Mouse (Mus musculus): Measurements from ENCODE around the gene Ubc. TPM values are rescaled to one million over a fixed set of nuclear protein-coding genes. Genes with fewer than 3 reads are reported as not detected.
A peak's percentile ranks its signal among the peaks of the same experiment; 100 is the strongest.

Gene Ubc
- polyA plus RNA-seq, 1 experiment from 2014 or later, result 1,055 TPM

DNA sequence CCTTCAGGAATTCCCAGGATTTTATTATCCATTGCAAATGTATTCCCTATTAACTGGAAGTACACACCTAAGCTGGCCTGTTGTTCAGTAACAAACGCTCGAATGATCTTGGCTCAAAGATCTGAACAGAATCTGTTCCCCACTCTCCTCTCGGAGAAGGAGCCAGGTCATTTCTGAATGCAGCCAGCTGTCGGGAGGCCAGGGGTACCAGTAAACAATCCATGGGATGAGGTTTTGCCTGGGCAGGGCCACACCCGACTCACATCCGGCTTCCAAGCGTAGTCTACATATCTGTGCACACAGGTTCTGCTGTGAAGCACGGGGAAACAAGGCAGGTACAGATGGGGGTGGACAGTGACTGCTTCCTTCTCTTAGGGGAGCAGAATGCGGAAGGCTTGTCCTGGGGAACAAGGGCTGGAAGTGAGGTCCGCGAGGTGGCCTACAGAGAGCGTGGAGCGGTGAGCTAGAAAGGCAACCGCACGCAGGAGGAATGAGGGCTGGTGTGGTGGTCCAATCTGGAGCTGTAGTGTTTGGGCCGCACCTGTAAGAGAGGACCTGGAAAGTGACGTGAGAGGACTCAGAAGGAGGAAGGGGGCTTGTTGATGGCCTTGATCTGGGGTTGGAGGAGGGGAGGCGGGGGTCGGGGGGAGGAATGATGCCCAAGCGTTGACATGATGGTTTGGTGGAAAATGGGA, 16.5 kb upstream of the Ubc start:
- H3K4me3 ChIP-seq (ENCODE audit: low read depth, low read length), result peak overlapping the region; percentile 62
- 2% methylated on average over 20 of the region's 20 CpGs for WGBS
- ATAC-seq (ENCODE audit: insufficient number of reproducible peaks, insufficient read depth, low FRiP score, low read depth), result peak; percentile 40
- no peaks in the 10 kb centered on the region for H3K36me3 ChIP-seq (ENCODE audit: control insufficient read depth, insufficient read depth, low read length)
- no peaks in the 10 kb centered on the region for H3K27me3 ChIP-seq (ENCODE audit: control insufficient read depth, insufficient read depth, low read length)
- peak overlapping the region; percentile 90 for H3K27ac ChIP-seq (ENCODE audit: low read length)
- H3K9ac ChIP-seq (replicated peaks; ENCODE audit: low read depth, low read length), result peak overlapping the region; percentile 45
- peak overlapping the region; percentile 85 for H3K4me2 ChIP-seq (replicated peaks; ENCODE audit: low read depth, low read length)
- peaks cover 18% of the 10 kb centered on the region for H3K4me1 ChIP-seq (ENCODE audit: control insufficient read depth, insufficient read depth, low read length)
- no peaks in the 10 kb centered on the region for H3K9me3 ChIP-seq (ENCODE audit: control insufficient read depth, low read depth, low read length)

GRCm38 (mm10) chr5:125405546-125406248, 15.7 kb upstream of the Ubc start:
- no peaks in the 10 kb centered on the region for H3K27me3 ChIP-seq (ENCODE audit: control insufficient read depth, insufficient read depth, low read length)
- peaks cover 18% of the 10 kb centered on the region for H3K4me1 ChIP-seq (ENCODE audit: control insufficient read depth, insufficient read depth, low read length)
- peak overlapping the region; percentile 64 for H3K9ac ChIP-seq (replicated peaks; ENCODE audit: low read depth, low read length)
- H3K27ac ChIP-seq (ENCODE audit: low read length), result peak overlapping the region; percentile 90
- under 1% methylated on average over 31 of the region's 31 CpGs for WGBS
- ATAC-seq (ENCODE audit: insufficient number of reproducible peaks, insufficient read depth, low FRiP score, low read depth), result peak; percentile 58; the same call in 1 of the 2 replicates
- H3K9me3 ChIP-seq (ENCODE audit: control insufficient read depth, low read depth, low read length), result no peaks in the 10 kb centered on the region
- H3K4me2 ChIP-seq (replicated peaks; ENCODE audit: low read depth, low read length), result peak overlapping the region; percentile 85
- H3K36me3 ChIP-seq (ENCODE audit: control insufficient read depth, insufficient read depth, low read length), result no peaks in the 10 kb centered on the region
- H3K4me3 ChIP-seq (ENCODE audit: low read depth, low read length), result peak overlapping the region; percentile 62

- H3K27me3 ChIP-seq (ENCODE audit: control insufficient read depth, insufficient read depth, low read length), result no peaks in the 10 kb centered on the region
- WGBS, result 0% methylated on average over 28 of the region's 28 CpGs
- no peak; the same call in 1 of the 2 replicates for ATAC-seq (ENCODE audit: insufficient number of reproducible peaks, insufficient read depth, low FRiP score, low read depth)
Observed at GRCm38 (mm10) chr5:125404903-125405545, 15.0 kb upstream of the Ubc start.

DNA sequence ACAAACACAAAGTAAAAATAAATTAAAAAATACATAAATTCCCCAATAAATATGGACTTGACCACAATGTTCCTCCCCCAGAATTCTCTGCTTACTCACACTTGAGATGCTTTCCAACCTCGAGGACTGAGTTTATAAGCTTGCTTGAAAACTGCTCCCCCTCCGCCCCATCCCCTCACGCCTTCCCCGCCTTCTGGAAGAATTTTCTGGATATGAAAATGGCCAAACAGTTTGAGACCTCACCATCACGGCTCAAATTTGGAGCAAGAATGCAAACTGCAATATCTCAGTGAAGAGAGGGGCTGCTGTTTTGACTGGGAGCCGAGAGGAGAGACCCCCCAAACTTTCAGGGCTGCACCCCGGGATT, 14.5 kb upstream of the Ubc start:
- WGBS, result 2% methylated on average over 7 of the region's 7 CpGs
- H3K27me3 ChIP-seq (ENCODE audit: control insufficient read depth, insufficient read depth, low read length), result no peaks in the 10 kb centered on the region
- peak overlapping the region; percentile 64 for H3K9ac ChIP-seq (replicated peaks; ENCODE audit: low read depth, low read length)
- no peak for ATAC-seq (ENCODE audit: insufficient number of reproducible peaks, insufficient read depth, low FRiP score, low read depth)
- peaks cover 10% of the 10 kb centered on the region for H3K4me1 ChIP-seq (ENCODE audit: control insufficient read depth, insufficient read depth, low read length)
- H3K4me2 ChIP-seq (replicated peaks; ENCODE audit: low read depth, low read length), result peak overlapping the region; percentile 85
- H3K9me3 ChIP-seq (ENCODE audit: control insufficient read depth, low read depth, low read length), result no peaks in the 10 kb centered on the region
- no peaks in the 10 kb centered on the region for H3K36me3 ChIP-seq (ENCODE audit: control insufficient read depth, insufficient read depth, low read length)
- peak overlapping the region; percentile 84 for H3K27ac ChIP-seq (ENCODE audit: low read length)
- H3K4me3 ChIP-seq (ENCODE audit: low read depth, low read length), result peak overlapping the region; percentile 62

More at GRCm38 (mm10) chr5:125404903-125405545, 15.0 kb upstream of the Ubc start:
- no peaks in the 10 kb centered on the region for H3K9me3 ChIP-seq (ENCODE audit: control insufficient read depth, low read depth, low read length)
- no peaks in the 10 kb centered on the region for H3K36me3 ChIP-seq (ENCODE audit: control insufficient read depth, insufficient read depth, low read length)
- peaks cover 15% of the 10 kb centered on the region for H3K4me1 ChIP-seq (ENCODE audit: control insufficient read depth, insufficient read depth, low read length)
- H3K27ac ChIP-seq (ENCODE audit: low read length), result peak overlapping the region; percentile 84
- peak overlapping the region; percentile 64 for H3K9ac ChIP-seq (replicated peaks; ENCODE audit: low read depth, low read length)
- H3K4me2 ChIP-seq (replicated peaks; ENCODE audit: low read depth, low read length), result peak overlapping the region; percentile 85
- peak overlapping the region; percentile 62 for H3K4me3 ChIP-seq (ENCODE audit: low read depth, low read length)

DNA sequence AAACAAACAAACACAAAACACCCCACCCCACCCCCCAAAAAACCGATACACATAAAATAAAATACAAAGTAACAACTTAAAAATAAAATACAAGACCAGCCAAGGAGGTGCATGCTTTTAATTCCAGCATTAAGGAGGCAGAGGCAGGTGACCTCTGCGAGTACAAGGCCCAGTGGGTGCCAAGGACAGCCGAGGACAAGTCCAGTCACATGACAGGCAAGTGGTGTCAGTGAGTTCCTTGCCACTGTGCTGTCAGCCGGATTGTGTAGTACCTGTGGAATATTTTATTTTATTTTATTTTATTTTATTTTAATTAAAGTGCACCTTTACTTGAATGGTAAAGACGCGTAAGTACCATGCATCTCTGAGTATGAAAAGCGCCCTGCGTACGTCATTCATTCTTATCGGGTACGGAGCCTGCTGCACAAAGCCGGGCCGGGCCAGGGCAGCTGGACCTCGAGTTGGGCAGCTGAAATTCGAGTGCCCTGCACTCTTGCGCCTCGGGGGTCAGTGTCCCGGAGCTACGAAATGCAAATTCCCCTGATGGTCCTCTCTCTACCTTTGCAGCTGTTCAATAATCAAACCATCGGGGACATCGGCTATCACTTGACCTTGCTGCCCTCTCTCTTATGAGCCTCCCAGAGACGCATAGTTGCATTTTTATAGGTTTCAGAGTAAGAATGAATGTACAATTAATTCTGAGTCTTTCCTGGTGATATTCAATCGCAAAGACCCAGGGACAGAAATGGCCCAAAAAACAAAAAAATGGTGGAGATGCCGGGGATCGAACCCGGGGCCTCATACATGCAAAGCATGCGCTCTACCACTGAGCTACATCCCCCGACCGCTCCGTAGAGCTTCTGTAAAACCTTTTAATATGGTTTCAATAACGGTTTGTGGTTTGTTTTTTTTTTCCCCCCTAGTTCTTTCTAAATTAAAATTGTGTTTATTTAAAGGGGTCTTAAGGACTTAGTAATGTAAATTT, 13.8 kb upstream of the Ubc start:
- H3K4me1 ChIP-seq (ENCODE audit: control insufficient read depth, insufficient read depth, low read length), result peaks cover 9% of the 10 kb centered on the region
- peak overlapping the region; percentile 62 for H3K4me3 ChIP-seq (ENCODE audit: low read depth, low read length)
- no peaks in the 10 kb centered on the region for H3K36me3 ChIP-seq (ENCODE audit: control insufficient read depth, insufficient read depth, low read length)
- no peaks in the 10 kb centered on the region for H3K27me3 ChIP-seq (ENCODE audit: control insufficient read depth, insufficient read depth, low read length)
- peak overlapping the region; percentile 85 for H3K4me2 ChIP-seq (replicated peaks; ENCODE audit: low read depth, low read length)
- ATAC-seq (ENCODE audit: insufficient number of reproducible peaks, insufficient read depth, low FRiP score, low read depth), result 0 out of 2 replicates have a peak, but pooled peaks have one; percentile 28
- WGBS, result 14% methylated on average over 31 of the region's 31 CpGs
- H3K9ac ChIP-seq (replicated peaks; ENCODE audit: low read depth, low read length), result no peak overlapping the region
- H3K27ac ChIP-seq (ENCODE audit: low read length), result no peak overlapping the region
- H3K9me3 ChIP-seq (ENCODE audit: control insufficient read depth, low read depth, low read length), result no peaks in the 10 kb centered on the region

- no peak overlapping the region for H3K4me3 ChIP-seq (ENCODE audit: low read depth, low read length)
- H3K27ac ChIP-seq (ENCODE audit: low read length), result no peak overlapping the region
- no peaks in the 10 kb centered on the region for H3K9me3 ChIP-seq (ENCODE audit: control insufficient read depth, low read depth, low read length)
- H3K36me3 ChIP-seq (ENCODE audit: control insufficient read depth, insufficient read depth, low read length), result no peaks in the 10 kb centered on the region
- no peak overlapping the region for H3K4me2 ChIP-seq (replicated peaks; ENCODE audit: low read depth, low read length)
- 59% methylated on average over 6 of the region's 6 CpGs for WGBS
- no peak for ATAC-seq (ENCODE audit: insufficient number of reproducible peaks, insufficient read depth, low FRiP score, low read depth)
- H3K27me3 ChIP-seq (ENCODE audit: control insufficient read depth, insufficient read depth, low read length), result no peaks in the 10 kb centered on the region
- H3K4me1 ChIP-seq (ENCODE audit: control insufficient read depth, insufficient read depth, low read length), result peaks cover 9% of the 10 kb centered on the region
- H3K9ac ChIP-seq (replicated peaks; ENCODE audit: low read depth, low read length), result no peak overlapping the region
Observed at GRCm38 (mm10) chr5:125402991-125403390, 13.0 kb upstream of the Ubc start.

GRCm38 (mm10) chr5:125402476-125402875, 12.5 kb upstream of the Ubc start:
- ATAC-seq (ENCODE audit: insufficient number of reproducible peaks, insufficient read depth, low FRiP score, low read depth), result no peak
- Histone ChIP-seq H3K27me3 (ENCODE audit: control insufficient read depth, insufficient read depth, low read length) (no peaks in the 10 kb centered on the region), H3K4me2 (replicated peaks; ENCODE audit: low read depth, low read length) (no peak overlapping the region), H3K4me1 (ENCODE audit: control insufficient read depth, insufficient read depth, low read length) (peaks cover 9% of the 10 kb centered on the region), H3K9ac (replicated peaks; ENCODE audit: low read depth, low read length) (no peak overlapping the region), H3K36me3 (ENCODE audit: control insufficient read depth, insufficient read depth, low read length) (no peaks in the 10 kb centered on the region), H3K9me3 (ENCODE audit: control insufficient read depth, low read depth, low read length) (no peaks in the 10 kb centered on the region), H3K4me3 (ENCODE audit: low read depth, low read length) (no peak overlapping the region), H3K27ac (ENCODE audit: low read length) (no peak overlapping the region)
- WGBS, result 61% methylated on average over 10 of the region's 10 CpGs

- no peak for ATAC-seq (ENCODE audit: insufficient number of reproducible peaks, insufficient read depth, low FRiP score, low read depth)
- H3K36me3 ChIP-seq (ENCODE audit: control insufficient read depth, insufficient read depth, low read length), result no peaks in the 10 kb centered on the region
- no peaks in the 10 kb centered on the region for H3K9me3 ChIP-seq (ENCODE audit: control insufficient read depth, low read depth, low read length)
- no peaks in the 10 kb centered on the region for H3K27me3 ChIP-seq (ENCODE audit: control insufficient read depth, insufficient read depth, low read length)
- 43% methylated on average over 7 of the region's 7 CpGs for WGBS
- no peak overlapping the region for H3K4me3 ChIP-seq (ENCODE audit: low read depth, low read length)
- H3K4me2 ChIP-seq (replicated peaks; ENCODE audit: low read depth, low read length), result no peak overlapping the region
- H3K9ac ChIP-seq (replicated peaks; ENCODE audit: low read depth, low read length), result no peak overlapping the region
- H3K4me1 ChIP-seq (ENCODE audit: control insufficient read depth, insufficient read depth, low read length), result no peaks in the 10 kb centered on the region
- no peak overlapping the region for H3K27ac ChIP-seq (ENCODE audit: low read length)
Observed at GRCm38 (mm10) chr5:125400903-125401302, 10.9 kb upstream of the Ubc start.

All from stomach, embryonic 14.5 days (tissue).